Mouse (Mus musculus): ENCODE measurements around the gene Cir1.

- TF ChIP-seq CHD2 (IDR thresholded peaks at IDR 0.05; ENCODE audit: low read length) (no peak), CTCF (conservative IDR thresholded peaks at IDR 0.05 in 1 of 2, IDR thresholded peaks at IDR 0.05 in 1 of 2; ENCODE audit: low read depth in 2 of 2, low read length in 2 of 2) (no peak), POLR2A (IDR thresholded peaks at IDR 0.05; ENCODE audit: low read depth, low read length) (no peak)
These were observed 36.3 kb downstream of the Cir1 start for GRCm38 (mm10) chr2:73276141-73276571.

Measured in CH12.LX (cell line).